9 mouse cellular contexts compared by ENCODE assay signal in the genomic region with DNA sequence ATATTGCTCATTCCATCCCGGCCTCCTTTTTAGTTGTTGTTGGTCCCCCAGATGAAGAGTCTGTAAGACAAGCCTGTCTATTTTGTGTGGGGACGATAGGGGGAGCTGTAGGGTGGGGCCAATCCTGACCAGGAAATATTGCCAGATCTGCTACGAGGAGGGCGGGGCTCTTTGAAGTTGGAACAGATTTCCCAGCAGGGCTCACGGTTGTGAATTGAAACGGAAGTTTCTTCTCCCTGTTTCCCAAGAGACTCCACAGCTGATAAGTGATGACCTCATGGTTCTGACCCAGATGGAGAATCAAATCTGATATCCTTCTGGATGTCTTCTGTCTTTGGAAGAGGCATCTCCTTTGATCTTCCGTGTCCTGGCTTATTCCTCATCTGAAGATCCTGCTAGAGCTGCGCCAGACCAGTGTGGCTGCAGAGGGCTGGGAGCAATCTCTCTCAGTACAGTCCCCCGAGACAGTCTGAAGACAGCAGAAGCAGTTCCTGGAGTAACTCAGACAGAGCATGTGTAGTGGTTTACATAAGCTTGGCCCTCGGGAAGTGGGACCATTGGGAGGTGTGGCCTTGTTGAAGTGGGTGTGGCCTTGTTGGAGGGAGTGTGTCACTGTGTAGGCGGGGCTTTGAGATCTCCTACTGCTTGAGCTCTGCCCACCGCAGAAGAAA.
DNase-seq lines count a peak whose midpoint lies in the region; ATAC-seq and TF ChIP-seq lines count a peak whose summit lies in the region.
"Had no signal": no experiment of that assay in that cellular context is flagged by ENCODE, and none has a peak within 500 bp of the region (broad histone marks: within the 10 kb centered on the region; RNA-seq: fewer than 3 reads in every experiment).

No protein-coding gene starts in this region.

- no peak overlapping the region for H3K4me3 ChIP-seq in C2C12 (ENCODE audit: insufficient read depth, poor library complexity, severe bottlenecking)
- peak overlapping the region; percentile 40 for H3K4me3 ChIP-seq in embryonic facial prominence, embryonic 10.5 days
- H3K4me3 ChIP-seq in heart, adult 2 months, result no peak overlapping the region; the same call in 1 of the 2 replicates
- no peak overlapping the region for H3K4me3 ChIP-seq in liver, adult 2 months (ENCODE audit: insufficient read depth, low read depth, low read length)
- H3K4me3 ChIP-seq in midbrain, postnatal 0 days (ENCODE audit: low read depth, low read length), result no peak overlapping the region
- H3K4me3 ChIP-seq: erythroblast, embryonic 14.5 days had no signal

- H3K4me1 ChIP-seq in embryonic facial prominence, embryonic 10.5 days, result peaks cover 20% of the 10 kb centered on the region
- peaks cover 3% of the 10 kb centered on the region for H3K4me1 ChIP-seq in heart, adult 2 months (ENCODE audit: control insufficient read depth, insufficient read depth, low read length)
- H3K4me1 ChIP-seq in liver, adult 2 months (ENCODE audit: control insufficient read depth, insufficient read depth, low read length), result no peaks in the 10 kb centered on the region
- H3K4me1 ChIP-seq in midbrain, postnatal 0 days (ENCODE audit: insufficient read depth, low read length), result no peaks in the 10 kb centered on the region

- TF ChIP-seq EP300 in heart, adult 2 months (IDR thresholded peaks at IDR 0.05; ENCODE audit: insufficient read depth, low read depth, low read length), result 0 out of 2 replicates have a peak, but pooled peaks have one; percentile 31

- no peaks in the 10 kb centered on the region for H3K79me3 ChIP-seq in C2C12 (ENCODE audit: low read depth)

- H3K9ac ChIP-seq in heart, adult 2 months (ENCODE audit: low read depth, low read length), result no peak overlapping the region
- no peak overlapping the region for H3K9ac ChIP-seq in liver, adult 2 months (ENCODE audit: low read depth, low read length)
- H3K9ac ChIP-seq in midbrain, postnatal 0 days (replicated peaks; ENCODE audit: low read length, poor library complexity, severe bottlenecking), result no peak overlapping the region

- 0 out of 2 replicates have a peak, but pooled peaks have one; percentile 63 for ATAC-seq in midbrain, postnatal 0 days (ENCODE audit: low FRiP score)
- no peak for ATAC-seq in erythroblast, adult 5-6 weeks (replicated peaks; ENCODE audit: low FRiP score, poor library complexity, severe bottlenecking)

- no peaks in the 10 kb centered on the region for H3K36me3 ChIP-seq in C2C12 (ENCODE audit: control insufficient read depth, insufficient read depth)
- H3K36me3 ChIP-seq in embryonic facial prominence, embryonic 10.5 days (replicated peaks), result no peaks in the 10 kb centered on the region
- H3K36me3 ChIP-seq in heart, adult 2 months (ENCODE audit: control insufficient read depth, insufficient read depth, low read length), result no peaks in the 10 kb centered on the region
- H3K36me3 ChIP-seq in liver, adult 2 months (ENCODE audit: control insufficient read depth, insufficient read depth, low read length), result no peaks in the 10 kb centered on the region
- H3K36me3 ChIP-seq in midbrain, postnatal 0 days (ENCODE audit: insufficient read depth, low read length), result no peaks in the 10 kb centered on the region

- no peak overlapping the region for H3K27ac ChIP-seq in embryonic facial prominence, embryonic 10.5 days (replicated peaks)
- H3K27ac ChIP-seq in heart, adult 2 months, result peak overlapping the region; percentile 52
- peak overlapping the region; percentile 18; the same call in 1 of the 2 replicates for H3K27ac ChIP-seq in liver, adult 2 months (replicated peaks; ENCODE audit: insufficient read depth, low read depth, low read length)
- no peak overlapping the region for H3K27ac ChIP-seq in midbrain, postnatal 0 days (ENCODE audit: low read depth, low read length)

- no peaks in the 10 kb centered on the region for H3K27me3 ChIP-seq in C2C12 (ENCODE audit: control insufficient read depth, insufficient read depth, insufficient read length)
- H3K27me3 ChIP-seq in embryonic facial prominence, embryonic 10.5 days (replicated peaks; ENCODE audit: low read depth, poor library complexity, severe bottlenecking), result no peaks in the 10 kb centered on the region
- H3K27me3 ChIP-seq in heart, adult 2 months (ENCODE audit: control insufficient read depth, insufficient read depth, low read length), result no peaks in the 10 kb centered on the region
- H3K27me3 ChIP-seq in liver, adult 2 months (ENCODE audit: control insufficient read depth, insufficient read depth, low read length), result peaks cover 2% of the 10 kb centered on the region; the same call in 1 of the 2 replicates
- no peaks in the 10 kb centered on the region for H3K27me3 ChIP-seq in midbrain, postnatal 0 days (ENCODE audit: insufficient read depth, low read length)

- 14% methylated on average over 12 of the region's 12 CpGs for WGBS in embryonic facial prominence, embryonic 10.5 days
- WGBS in heart, adult 2 months, result 13% methylated on average over 12 of the region's 12 CpGs
- WGBS in liver, adult 2 months, result 22% methylated on average over 12 of the region's 12 CpGs
- WGBS in midbrain, postnatal 0 days, result 22% methylated on average over 12 of the region's 12 CpGs

- H3K9me3 ChIP-seq in embryonic facial prominence, embryonic 10.5 days, result no peaks in the 10 kb centered on the region
- no peaks in the 10 kb centered on the region for H3K9me3 ChIP-seq in midbrain, postnatal 0 days (ENCODE audit: low read length)

- DNase-seq in adrenal gland, postnatal 10 days, result peak; percentile 82
- DNase-seq in embryonic facial prominence, embryonic 10.5 days (ENCODE audit: low spot score), result peak; percentile 74
- peak; percentile 72 to 79 for DNase-seq in heart, adult 2 months
- peak; percentile 74 for DNase-seq in kidney, adult 11 months
- peak; percentile 33 for DNase-seq in liver, adult 2 months (ENCODE audit: extremely low read depth, low read depth, low spot score)
- peak; percentile 60 for DNase-seq in midbrain, postnatal 0 days (ENCODE audit: low spot score)

- intact Hi-C loops in heart, adult 2 months (cut with DNase I), result no loop called here

- H3K79me2 ChIP-seq in C2C12 (ENCODE audit: control insufficient read depth, insufficient read depth), result no peaks in the 10 kb centered on the region
- H3K79me2 ChIP-seq in heart, adult 2 months (replicated peaks; ENCODE audit: control insufficient read depth, insufficient read depth, low read length), result no peaks in the 10 kb centered on the region
- H3K79me2 ChIP-seq in liver, adult 2 months (ENCODE audit: control insufficient read depth, insufficient read depth, low read length), result no peaks in the 10 kb centered on the region

- H3K4me2 ChIP-seq in midbrain, postnatal 0 days (ENCODE audit: low read depth, low read length, poor library complexity, severe bottlenecking), result no peak overlapping the region

- TF ChIP-seq CTCF in C2C12 (IDR thresholded peaks at IDR 0.05; ENCODE audit: control insufficient read depth, insufficient read depth, insufficient read length), result peak; percentile 30
- TF ChIP-seq CTCF in heart, adult 2 months (IDR thresholded peaks at IDR 0.05), result peak; percentile 82
- peak; percentile 44; the same call in 1 of the 2 replicates for TF ChIP-seq CTCF in liver, adult 2 months (IDR thresholded peaks at IDR 0.05; ENCODE audit: low read depth, low read length)
- TF ChIP-seq CTCF in midbrain, postnatal 0 days (IDR thresholded peaks at IDR 0.05), result peak; percentile 67

- 0 out of 2 replicates have a peak, but pooled peaks have one; percentile 43 for TF ChIP-seq POLR2A in heart, adult 2 months (IDR thresholded peaks at IDR 0.05; ENCODE audit: insufficient read depth, low read depth, low read length)
- no peak for TF ChIP-seq POLR2A in liver, adult 2 months (IDR thresholded peaks at IDR 0.05; ENCODE audit: extremely low read depth, insufficient read depth, low read length)

- H3ac ChIP-seq in C2C12 (ENCODE audit: control insufficient read depth, insufficient read length, low read depth), result no peak overlapping the region

TF ChIP-seq in C2C12, 6 proteins besides CTCF, POLR2A, EP300 and RAD21:
- TF ChIP-seq MYOG (IDR thresholded peaks at IDR 0.05; ENCODE audit: control insufficient read depth, extremely low read depth, insufficient read length), result no peak
- TF ChIP-seq USF1 (IDR thresholded peaks at IDR 0.05; ENCODE audit: low read depth), result no peak
- no peak for TF ChIP-seq MYOD1 (IDR thresholded peaks at IDR 0.05; ENCODE audit: control insufficient read depth, insufficient read length, low read depth)
- no peak for TF ChIP-seq MAX (IDR thresholded peaks at IDR 0.05)
- no peak for TF ChIP-seq CEBPB (IDR thresholded peaks at IDR 0.05; ENCODE audit: low read depth)
- TF ChIP-seq FOSL1 (IDR thresholded peaks at IDR 0.05; ENCODE audit: insufficient read depth, low read length, poor library complexity, severe bottlenecking), result no peak

Comparison
In these comparisons a context has a peak if more than half of its experiments do, and no peak if none do; other contexts are left out.
1. CTCF ChIP-seq: peak in every context shown above with its lines; median percentile 82 in heart, adult 2 months; 67 in midbrain, postnatal 0 days; 44 in liver, adult 2 months; 30 in C2C12.
2. H3K27ac ChIP-seq: peak in heart, adult 2 months (single experiment) and liver, adult 2 months (single experiment); none in embryonic facial prominence, embryonic 10.5 days (single experiment) and midbrain, postnatal 0 days (single experiment).
3. Peak in every context shown above with its lines, with median percentiles within 50 percentile points of each other: DNase-seq.